Mouse (Mus musculus) activated CD4-positive, CD25-positive, alpha-beta regulatory T cell, adult 4 months (primary cell): Measurements from ENCODE around the gene Lipn. TPM values are rescaled to one million over a fixed set of nuclear protein-coding genes. Genes with fewer than 3 reads are reported as not detected.

Experiments used
- polyA plus RNA-seq, 2 experiments: library from polyadenylated mRNA; unstranded; fragments of 100-300 nt; shearing (Covaris generic); gene quantifications; one replicate each; pipeline ENCODE4 v1.2.1; 2017

Lipn gene
- polyA plus RNA-seq, 2 experiments from 2014 or later = not detected

Other genes with a start within 250 kb of the Lipn start
- not detected for gene Lipf, start 106.2 kb upstream of the Lipn start, polyA plus RNA-seq
- gene Lipk, start 59.1 kb upstream of the Lipn start, polyA plus RNA-seq = not detected
- not detected for gene Lipm, start 33.6 kb downstream of the Lipn start, polyA plus RNA-seq
- not detected for gene Ankrd22, start 98.7 kb downstream of the Lipn start, polyA plus RNA-seq
- gene Stambpl1, start 124.9 kb downstream of the Lipn start, polyA plus RNA-seq = 10 to 100 TPM; 85.1 to 89.6 TPM
- under 1 TPM in 1 of 2 experiments, not detected in 1; 0.32 TPM for gene Acta2, start 188.2 kb downstream of the Lipn start, polyA plus RNA-seq
- gene Fas, start 223.3 kb downstream of the Lipn start, polyA plus RNA-seq = 100 to 1,000 TPM; 110 to 143 TPM